Mouse (Mus musculus) liver, embryonic 16.5 days (tissue): ENCODE measurements around the gene Thra. TPM values are rescaled to one million over a fixed set of nuclear protein-coding genes. Genes with fewer than 3 reads are reported as not detected.

Experiments used
- ATAC-seq: fragments of 200-750 bp; cut with Nextera tagmentation; 2 replicates; pipeline ENCODE4 v1.8.0; 2017; ENCODE audit warnings: low read depth, mild to moderate bottlenecking, moderate number of reproducible peaks, moderate library complexity
- H3K27ac ChIP-seq: fragments of 300-500 bp; sonication (generic); 2 replicates; pipeline ENCODE4 v1.5.1; 2014; ENCODE audit warnings: mild to moderate bottlenecking, low read length
- H3K27me3 ChIP-seq: fragments of 300-500 bp; sonication (generic); 2 replicates; pipeline ENCODE4 v1.6.1; 2014; ENCODE audit warnings: low read depth, low read length, mixed read lengths; ENCODE audit not compliant: control insufficient read depth, insufficient read depth
- H3K36me3 ChIP-seq: fragments of 300-500 bp; sonication (generic); 2 replicates; pipeline ENCODE4 v1.6.1; 2014; ENCODE audit warnings: mild to moderate bottlenecking; ENCODE audit not compliant: control insufficient read depth, insufficient read depth
- H3K4me1 ChIP-seq: fragments of 300-500 bp; sonication (generic); 2 replicates; pipeline ENCODE4 v1.6.1; 2014; ENCODE audit warnings: low read depth, low read length, mixed read lengths; ENCODE audit not compliant: control insufficient read depth
- H3K4me2 ChIP-seq: fragments of 300-500 bp; sonication (generic); 2 replicates; pipeline ENCODE4 v1.6.1; 2014; ENCODE audit warnings: low read depth, low read length, mixed read lengths
- H3K4me3 ChIP-seq: fragments of 300-500 bp; sonication (generic); 2 replicates; pipeline ENCODE4 v1.5.1; 2014; ENCODE audit warnings: low read depth, mild to moderate bottlenecking, low read length
- H3K9ac ChIP-seq: fragments of 300-500 bp; sonication (generic); 2 replicates; pipeline ENCODE4 v1.6.1; 2014; ENCODE audit warnings: low read depth, low read length
- H3K9me3 ChIP-seq: fragments of 300-500 bp; sonication (generic); replicated peaks from 2 replicates; pipeline ENCODE4 v1.6.1; 2016; ENCODE audit warnings: low read length; ENCODE audit not compliant: control insufficient read depth
- WGBS: fragments of 180-500 bp; shearing (Covaris S2); extraction: QIAGEN DNeasy Blood & Tissue Kit; methylation state at CpG from one replicate; pipeline ENCODE4 v1.1.7; 2014; ENCODE audit not compliant: insufficient replicate concordance; 5-methylcytosine and 5-hydroxymethylcytosine counted together
- polyA plus RNA-seq: library from polyadenylated mRNA; unstranded; fragments of >200 nt; fragmentation: Nextera tagmentation; extraction: Ambion mirVana; gene quantifications from 2 replicates; pipeline ENCODE4 v1.2.1, GENCODE M21; 2015

Thra gene
- polyA plus RNA-seq, 1 experiment from 2014 or later = 7.7 TPM

DNA sequence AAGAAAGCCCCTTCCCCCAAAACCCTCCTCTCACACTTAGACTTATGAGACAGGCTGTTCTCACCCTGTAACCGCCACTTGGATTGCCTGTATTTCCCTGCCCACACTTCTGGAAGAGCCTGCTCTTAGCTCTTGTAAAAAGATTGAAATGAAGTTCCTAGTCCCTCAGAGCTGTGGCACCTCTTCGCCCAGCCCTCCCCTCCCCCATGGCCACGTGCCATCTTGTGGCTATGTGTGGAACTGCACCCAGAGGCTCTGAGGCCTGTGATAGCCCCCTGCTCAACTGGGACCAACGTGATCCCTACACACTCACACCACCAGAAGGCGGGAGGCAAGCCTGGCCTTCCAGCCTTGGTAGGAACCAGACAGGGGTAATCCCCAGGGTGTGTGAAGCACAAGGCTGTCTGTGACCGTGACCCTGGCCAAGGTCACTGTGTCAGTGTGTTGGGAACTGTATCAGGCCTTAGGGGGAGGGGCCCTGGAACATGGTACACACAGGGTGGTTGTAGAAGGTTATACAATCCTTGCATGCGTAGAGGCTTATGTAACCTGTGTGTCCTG, 14.3 kb downstream of the Thra start:
- Histone ChIP-seq H3K4me3 (no peak overlapping the region), H3K27ac (peak overlapping the region; percentile 68), H3K4me1 (peaks cover 74% of the 10 kb centered on the region), H3K36me3 (peaks cover 6% of the 10 kb centered on the region), H3K4me2 (no peak overlapping the region), H3K9me3 (no peaks in the 10 kb centered on the region), H3K9ac (peak overlapping the region; percentile 33; the same call in 1 of the 2 replicates), H3K27me3 (no peaks in the 10 kb centered on the region)
- WGBS = 15% methylated on average over 7 of the region's 7 CpGs
- ATAC-seq = peak; percentile 41

DNA sequence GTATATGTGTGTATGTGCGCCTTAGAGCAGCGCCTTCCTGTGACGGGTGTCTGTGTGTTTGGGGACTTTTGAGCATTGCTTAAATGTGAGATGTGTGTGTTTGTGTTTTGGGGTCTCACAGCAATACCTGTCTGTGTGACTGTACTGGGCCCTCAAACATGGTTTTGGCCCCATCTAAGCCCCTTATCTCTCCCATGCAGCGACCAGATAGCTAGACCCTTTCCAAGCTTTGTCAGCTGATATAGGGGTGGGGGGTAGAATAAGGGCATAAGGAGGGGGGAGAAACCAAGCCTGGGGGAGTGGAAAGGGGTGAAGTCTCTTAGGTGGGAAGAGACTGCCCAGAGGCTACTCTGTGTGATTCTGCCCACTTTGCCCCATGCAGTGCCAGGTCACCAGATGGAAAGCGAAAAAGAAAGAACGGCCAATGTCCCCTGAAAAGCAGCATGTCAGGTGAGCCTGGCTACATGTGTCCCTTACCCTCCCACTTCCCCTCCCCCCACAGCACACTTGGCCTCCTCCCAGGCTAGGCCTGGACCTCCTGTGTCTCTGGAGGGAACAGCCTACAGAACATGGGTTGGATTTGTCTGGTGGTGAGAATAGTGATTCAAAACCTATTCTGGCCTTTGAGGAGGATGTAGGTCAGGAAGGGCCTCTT, 15.4 kb downstream of the Thra start:
- Histone ChIP-seq H3K27ac (peak overlapping the region; percentile 69), H3K4me3 (no peak overlapping the region)

DNA sequence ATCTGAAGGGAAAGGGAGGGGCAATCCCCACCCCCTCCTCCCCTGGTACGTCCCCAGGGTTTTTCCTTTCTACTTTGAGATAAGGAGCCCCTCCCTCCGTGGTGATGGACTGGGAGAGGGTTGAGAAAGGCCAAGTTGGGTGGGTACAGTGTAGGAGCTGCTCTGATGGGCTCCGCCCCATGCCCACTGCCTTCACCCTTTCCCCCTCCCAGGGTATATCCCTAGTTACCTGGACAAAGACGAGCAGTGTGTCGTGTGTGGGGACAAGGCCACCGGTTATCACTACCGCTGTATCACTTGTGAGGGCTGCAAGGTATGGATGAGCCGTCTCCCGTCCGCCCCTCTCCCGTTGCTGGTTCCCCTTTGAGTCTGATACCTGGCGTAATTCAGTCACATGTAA, 16.3 kb downstream of the Thra start:
- WGBS = 63% methylated on average over 12 of the region's 12 CpGs
- Histone ChIP-seq H3K4me1 (peaks cover 54% of the 10 kb centered on the region), H3K9ac (no peak overlapping the region), H3K4me2 (peak overlapping the region; percentile 5; the same call in 1 of the 2 replicates), H3K9me3 (no peaks in the 10 kb centered on the region), H3K27me3 (no peaks in the 10 kb centered on the region), H3K36me3 (peaks cover 12% of the 10 kb centered on the region), H3K4me3 (no peak overlapping the region), H3K27ac (no peak overlapping the region)
- peak; percentile 33; the same call in 1 of the 2 replicates for ATAC-seq

More for the DNA sequence above, 15.4 kb downstream of the Thra start:
- Histone ChIP-seq H3K4me1 (peaks cover 63% of the 10 kb centered on the region), H3K27me3 (no peaks in the 10 kb centered on the region), H3K9me3 (no peaks in the 10 kb centered on the region), H3K4me2 (peak overlapping the region; percentile 34), H3K9ac (peak overlapping the region; percentile 39), H3K36me3 (peaks cover 11% of the 10 kb centered on the region)
- 61% methylated on average over 6 of the region's 6 CpGs for WGBS
- ATAC-seq = peak; percentile 19; the same call in 1 of the 2 replicates

DNA sequence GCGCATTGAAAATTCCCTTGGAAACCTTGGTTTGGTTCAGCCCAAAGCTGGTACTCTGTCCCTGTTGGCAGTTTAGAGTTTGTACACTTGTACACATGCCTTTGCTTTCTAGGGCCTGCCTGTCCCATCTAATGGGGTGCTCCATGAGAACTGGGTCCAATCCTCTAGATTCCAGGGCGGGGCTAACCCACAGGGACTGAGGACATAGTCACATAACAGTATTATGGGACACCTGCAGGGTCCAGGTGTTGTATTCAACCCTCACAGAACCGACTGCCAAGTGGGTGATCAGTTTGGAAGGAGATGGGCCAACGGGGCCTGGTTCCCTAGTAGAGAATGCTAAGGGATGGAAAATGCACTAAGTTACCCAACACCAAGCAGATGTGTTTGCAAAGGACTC, 21.5 kb downstream of the Thra start:
- WGBS = 79% methylated on average over 4 of the region's 4 CpGs
- ATAC-seq = no peak
- H3K27ac ChIP-seq = no peak overlapping the region
- H3K36me3 ChIP-seq = peaks cover 19% of the 10 kb centered on the region; the same call in 1 of the 2 replicates
- no peak overlapping the region for H3K4me3 ChIP-seq
- no peaks in the 10 kb centered on the region for H3K9me3 ChIP-seq
- peaks cover 25% of the 10 kb centered on the region for H3K4me1 ChIP-seq
- no peak overlapping the region for H3K9ac ChIP-seq
- H3K4me2 ChIP-seq = no peak overlapping the region
- H3K27me3 ChIP-seq = no peaks in the 10 kb centered on the region

DNA sequence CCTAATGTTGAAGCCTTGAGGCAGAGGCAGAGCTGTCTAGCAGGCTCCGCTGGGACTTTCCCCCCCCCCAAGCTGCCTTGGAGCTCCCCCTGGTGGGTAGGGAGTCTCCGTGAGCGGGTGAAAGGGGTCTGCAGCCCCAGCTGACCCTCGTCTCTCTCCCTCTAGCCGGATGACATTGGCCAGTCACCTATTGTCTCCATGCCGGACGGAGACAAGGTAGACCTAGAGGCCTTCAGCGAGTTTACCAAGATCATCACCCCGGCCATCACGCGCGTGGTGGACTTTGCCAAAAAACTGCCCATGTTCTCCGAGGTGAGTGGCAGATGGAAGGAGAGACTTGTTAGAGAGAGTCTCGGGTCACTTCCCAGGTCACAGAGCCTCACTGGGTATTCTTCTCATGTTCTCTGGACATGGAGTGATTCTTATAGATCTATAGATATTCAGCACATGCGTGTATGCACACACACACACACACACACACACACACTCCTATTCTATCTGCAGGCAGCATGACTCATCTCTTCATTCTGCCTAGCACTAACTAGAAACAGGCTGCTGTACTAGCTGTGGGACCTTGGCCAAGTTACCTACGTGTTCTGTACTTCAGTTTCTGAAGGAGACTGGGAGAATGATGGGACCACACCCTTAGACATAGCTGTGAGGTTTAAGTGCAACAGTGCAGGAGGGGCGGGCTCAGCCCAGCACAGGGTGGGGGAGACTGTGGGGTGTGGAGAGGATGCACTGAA, 22.5 kb downstream of the Thra start:
- Histone ChIP-seq H3K9ac (no peak overlapping the region), H3K36me3 (peaks cover 19% of the 10 kb centered on the region; the same call in 1 of the 2 replicates), H3K27me3 (no peaks in the 10 kb centered on the region), H3K27ac (0 out of 2 replicates have a peak overlapping the region, but pooled peaks have one; percentile 6), H3K4me1 (peaks cover 32% of the 10 kb centered on the region), H3K9me3 (no peaks in the 10 kb centered on the region), H3K4me3 (no peak overlapping the region), H3K4me2 (no peak overlapping the region)
- ATAC-seq = no peak
- WGBS = 68% methylated on average over 17 of the region's 17 CpGs

DNA sequence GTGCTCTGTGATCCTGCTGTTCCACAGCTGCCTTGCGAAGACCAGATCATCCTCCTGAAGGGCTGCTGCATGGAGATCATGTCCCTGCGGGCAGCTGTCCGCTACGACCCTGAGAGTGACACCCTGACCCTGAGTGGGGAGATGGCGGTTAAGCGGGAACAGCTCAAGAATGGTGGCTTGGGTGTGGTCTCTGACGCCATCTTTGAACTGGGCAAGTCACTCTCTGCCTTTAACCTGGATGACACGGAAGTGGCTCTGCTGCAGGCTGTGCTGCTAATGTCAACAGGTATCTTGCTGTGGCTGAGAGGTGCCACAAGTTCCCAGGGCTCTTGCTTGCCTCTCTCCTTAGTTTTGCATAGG, 23.0 kb downstream of the Thra start:
- no peaks in the 10 kb centered on the region for H3K9me3 ChIP-seq
- peaks cover 15% of the 10 kb centered on the region; the same call in 1 of the 2 replicates for H3K36me3 ChIP-seq
- ATAC-seq = no peak
- 0 out of 2 replicates have a peak overlapping the region, but pooled peaks have one; percentile 6 for H3K27ac ChIP-seq
- H3K27me3 ChIP-seq = no peaks in the 10 kb centered on the region
- H3K4me1 ChIP-seq = peaks cover 37% of the 10 kb centered on the region
- no peak overlapping the region for H3K4me3 ChIP-seq
- WGBS = 86% methylated on average over 8 of the region's 8 CpGs
- H3K9ac ChIP-seq = no peak overlapping the region
- no peak overlapping the region for H3K4me2 ChIP-seq

DNA sequence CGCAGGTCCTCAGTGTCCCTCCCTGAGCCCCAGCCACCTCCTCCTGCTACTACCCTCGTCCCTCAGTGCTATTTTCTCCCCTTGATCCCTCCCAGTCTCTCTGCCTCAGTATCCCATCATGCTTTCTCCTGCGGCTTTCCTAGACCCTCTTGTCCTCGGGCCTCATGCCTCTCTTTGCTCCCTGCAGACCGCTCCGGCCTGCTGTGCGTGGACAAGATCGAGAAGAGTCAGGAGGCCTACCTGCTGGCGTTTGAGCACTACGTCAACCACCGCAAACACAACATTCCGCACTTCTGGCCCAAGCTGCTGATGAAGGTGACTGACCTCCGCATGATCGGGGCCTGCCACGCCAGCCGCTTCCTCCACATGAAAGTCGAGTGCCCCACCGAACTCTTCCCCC, 23.7 kb downstream of the Thra start:
- Histone ChIP-seq H3K27ac (no peak overlapping the region), H3K4me1 (peaks cover 43% of the 10 kb centered on the region), H3K36me3 (peaks cover 13% of the 10 kb centered on the region; the same call in 1 of the 2 replicates)

DNA sequence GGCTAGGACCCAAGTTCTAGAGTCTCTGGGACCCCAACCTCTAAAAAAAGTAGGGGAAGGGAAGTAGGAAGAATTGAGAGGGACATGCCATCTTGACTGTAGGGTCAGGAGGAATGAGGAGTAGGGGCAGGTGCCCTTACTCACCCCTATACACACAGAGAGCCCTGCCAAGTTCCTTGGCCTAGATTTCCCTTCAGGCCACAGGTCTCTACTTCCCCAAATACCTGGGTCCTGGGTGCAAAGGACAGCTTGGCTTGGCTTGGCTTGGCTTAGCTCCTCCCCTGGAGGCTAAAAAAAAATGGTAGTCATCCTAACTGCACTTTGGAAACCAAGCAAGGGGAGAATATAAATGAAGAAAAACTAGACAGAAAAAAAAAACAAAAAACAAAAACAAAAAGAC, 24.3 kb downstream of the Thra start:
- peaks cover 50% of the 10 kb centered on the region for H3K4me1 ChIP-seq
- no peak for ATAC-seq
- peaks cover 13% of the 10 kb centered on the region; the same call in 1 of the 2 replicates for H3K36me3 ChIP-seq
- no peak overlapping the region for H3K4me2 ChIP-seq
- no peaks in the 10 kb centered on the region for H3K9me3 ChIP-seq
- no peak overlapping the region for H3K9ac ChIP-seq
- H3K27me3 ChIP-seq = no peaks in the 10 kb centered on the region
- no peak overlapping the region for H3K4me3 ChIP-seq
- H3K27ac ChIP-seq = no peak overlapping the region

More for the DNA sequence above, 23.7 kb downstream of the Thra start:
- Histone ChIP-seq H3K27me3 (no peaks in the 10 kb centered on the region), H3K9ac (no peak overlapping the region), H3K9me3 (no peaks in the 10 kb centered on the region), H3K4me2 (no peak overlapping the region), H3K4me3 (no peak overlapping the region)
- no peak for ATAC-seq
- 83% methylated on average over 18 of the region's 18 CpGs for WGBS
